Mouse (Mus musculus): ENCODE results near the gene Vmn2r19. TPM values are rescaled to one million over a fixed set of nuclear protein-coding genes. Genes with fewer than 3 reads are reported as not detected.
A peak's percentile ranks its signal among the peaks of the same experiment; 100 is the strongest.

Vmn2r19 gene
- not detected in 2 replicates for polyA plus RNA-seq (2012; ENCODE audit: insufficient read depth, insufficient read length, missing spikeins)

DNA sequence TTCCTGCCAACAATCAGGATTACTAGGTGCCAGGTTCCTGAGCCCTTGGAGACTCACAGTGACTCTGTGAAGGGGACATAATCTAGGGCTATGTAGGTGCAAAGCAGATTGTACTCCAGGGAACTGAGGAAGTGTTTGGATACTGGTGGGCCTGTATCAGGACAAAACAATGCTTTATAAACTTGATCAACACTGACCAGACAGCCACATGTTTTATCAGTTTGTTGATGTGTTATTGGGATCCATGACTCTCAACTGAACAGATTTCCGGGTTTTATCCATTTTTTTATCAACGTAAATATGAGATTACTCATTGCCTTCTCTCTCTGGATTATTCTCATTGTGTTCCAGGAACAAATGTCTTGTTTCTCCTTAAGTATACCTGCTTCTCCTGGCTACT lies at the start of gene Vmn2r19:
Gene Vmn2r19 (plus strand): TSS at position 301 of the 400 bp plus-strand sequence.
- H3K4me3 ChIP-seq (ENCODE audit: insufficient read depth, low read length): no peak within 1 kb of the TSS
- no peak within 1 kb of the TSS for H3K27ac ChIP-seq (ENCODE audit: insufficient read depth, low read depth, low read length)
- TF ChIP-seq CTCF (IDR thresholded peaks at IDR 0.05; ENCODE audit: low read depth, low read length) (no peak), POLR2A (IDR thresholded peaks at IDR 0.05; ENCODE audit: borderline replicate concordance, low read depth, low read length) (no peak)
- H3K4me1 ChIP-seq (ENCODE audit: control insufficient read depth, insufficient read depth, low read length): no peaks in the 10 kb centered on the region

DNA sequence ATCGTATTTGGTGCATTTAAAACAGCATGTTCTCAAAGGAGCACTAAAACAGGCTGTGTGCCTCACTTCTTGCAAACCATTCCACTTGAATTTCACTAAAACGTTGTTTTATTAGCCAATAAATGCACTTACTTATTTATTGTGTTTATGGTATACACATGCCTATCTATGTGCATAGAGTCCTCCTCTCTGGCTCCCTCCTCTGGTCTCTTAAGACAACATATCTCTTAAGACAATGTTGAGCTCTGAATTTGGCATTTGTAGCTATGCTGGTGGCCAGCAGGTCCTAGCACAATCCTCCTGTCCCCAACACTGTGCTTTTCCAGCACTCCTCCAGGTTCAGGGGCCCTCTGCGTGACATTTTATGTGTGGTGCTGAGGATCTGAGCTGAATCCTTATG lies 49.2 kb upstream of the Vmn2r19 start:
- peak overlapping the region; percentile 88 for H3K27ac ChIP-seq (ENCODE audit: insufficient read depth, low read depth, low read length)
- peaks cover 33% of the 10 kb centered on the region for H3K4me1 ChIP-seq (ENCODE audit: control insufficient read depth, insufficient read depth, low read length)
- H3K4me3 ChIP-seq (ENCODE audit: insufficient read depth, low read length): no peak overlapping the region
- TF ChIP-seq CTCF (IDR thresholded peaks at IDR 0.05; ENCODE audit: low read depth, low read length) (no peak), POLR2A (IDR thresholded peaks at IDR 0.05; ENCODE audit: borderline replicate concordance, low read depth, low read length) (no peak)

DNA sequence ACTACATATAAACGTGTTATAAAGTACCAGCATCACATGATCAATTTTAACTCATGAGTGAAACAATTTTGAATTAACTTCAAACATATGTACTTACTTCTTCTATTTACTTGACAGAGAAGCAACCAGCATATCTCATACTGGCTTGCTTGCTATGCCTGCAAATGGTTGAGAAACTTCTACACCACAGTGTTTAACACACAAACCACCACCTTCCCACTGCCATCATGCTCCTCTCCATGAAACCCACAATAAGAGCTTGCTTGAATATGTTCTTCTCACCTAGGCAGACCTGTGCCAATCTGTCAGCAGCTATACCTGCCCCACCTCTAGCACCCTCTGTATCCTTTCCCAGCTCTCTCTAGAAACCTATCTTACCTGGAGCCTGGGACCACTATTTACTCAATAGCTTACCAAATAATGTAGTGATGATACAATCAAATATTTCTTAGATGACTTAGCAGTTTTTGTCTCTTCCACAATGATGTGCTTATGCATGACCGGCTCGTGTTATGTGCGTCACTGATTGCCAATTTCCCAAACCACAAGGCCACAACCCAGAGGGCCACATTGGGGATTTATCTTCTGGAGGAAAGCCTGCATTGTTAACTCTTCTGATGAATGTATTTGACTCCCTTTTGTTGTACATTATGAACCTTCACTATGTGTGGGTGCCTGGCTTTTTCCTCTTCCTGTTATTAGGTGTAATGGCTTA lies 48.1 kb upstream of the Vmn2r19 start:
- Histone ChIP-seq H3K4me1 (ENCODE audit: control insufficient read depth, insufficient read depth, low read length) (peaks cover 33% of the 10 kb centered on the region), H3K27ac (ENCODE audit: insufficient read depth, low read depth, low read length) (peak overlapping the region; percentile 88), H3K4me3 (ENCODE audit: insufficient read depth, low read length) (no peak overlapping the region)
- TF ChIP-seq POLR2A (IDR thresholded peaks at IDR 0.05; ENCODE audit: borderline replicate concordance, low read depth, low read length) (no peak), CTCF (IDR thresholded peaks at IDR 0.05; ENCODE audit: low read depth, low read length) (no peak)

DNA sequence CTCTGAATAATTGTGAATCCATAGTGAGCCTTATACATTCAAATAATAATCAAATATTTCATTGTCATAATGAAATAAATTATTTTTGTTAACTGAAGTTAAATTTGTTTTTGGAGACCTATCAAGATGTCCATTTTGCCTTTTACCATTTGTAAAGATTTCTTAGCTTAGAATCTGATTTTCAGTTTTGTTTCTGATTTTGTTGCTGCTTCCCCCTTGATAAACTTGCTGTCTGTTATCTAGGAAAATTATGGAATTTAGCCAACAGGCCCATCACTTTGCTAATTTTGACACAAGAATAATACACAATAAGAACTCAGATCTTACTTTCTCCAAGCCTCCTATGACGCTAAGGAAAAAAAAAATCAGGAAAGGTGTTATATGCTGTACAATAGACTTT lies 47.3 kb upstream of the Vmn2r19 start:
- peak overlapping the region; percentile 95 for H3K27ac ChIP-seq (ENCODE audit: insufficient read depth, low read depth, low read length)
- H3K4me3 ChIP-seq (ENCODE audit: insufficient read depth, low read length): no peak overlapping the region
- peaks cover 31% of the 10 kb centered on the region for H3K4me1 ChIP-seq (ENCODE audit: control insufficient read depth, insufficient read depth, low read length)
- TF ChIP-seq POLR2A (IDR thresholded peaks at IDR 0.05; ENCODE audit: borderline replicate concordance, low read depth, low read length) (no peak), CTCF (IDR thresholded peaks at IDR 0.05; ENCODE audit: low read depth, low read length) (no peak)

DNA sequence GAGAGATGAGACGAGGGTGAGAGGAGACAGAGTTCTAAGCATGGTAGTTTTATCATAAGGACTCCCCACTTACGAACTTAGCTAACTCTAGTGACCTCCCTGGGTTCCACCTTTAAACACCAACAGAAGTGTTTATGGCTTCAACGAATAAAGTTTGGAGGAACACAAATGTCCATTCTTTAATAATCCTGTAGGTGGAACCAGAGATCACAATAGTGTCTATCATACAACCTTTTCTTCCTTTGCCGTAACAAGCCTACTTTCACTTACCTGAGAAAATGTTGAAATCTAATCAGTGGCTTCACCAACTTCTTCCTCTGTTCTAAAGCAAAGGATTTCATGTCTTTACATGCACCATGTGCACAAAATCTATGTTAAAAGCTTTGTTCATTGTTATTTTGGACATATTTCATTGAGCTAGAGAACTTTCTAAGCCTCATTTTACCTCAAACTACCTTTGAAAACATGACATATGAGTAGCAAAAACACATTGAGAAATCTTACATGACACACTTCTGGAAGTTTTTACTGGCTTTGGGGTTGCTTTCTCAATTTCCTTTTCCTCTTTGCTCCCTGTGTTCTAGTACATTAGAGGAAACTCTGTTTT lies 46.5 kb upstream of the Vmn2r19 start, which contains the start of gene Clec4d:
Gene Clec4d (plus strand): TSS at position 557 of the 607 bp plus-strand sequence.
- TF ChIP-seq POLR2A (IDR thresholded peaks at IDR 0.05; ENCODE audit: borderline replicate concordance, low read depth, low read length) (no peak), CTCF (IDR thresholded peaks at IDR 0.05; ENCODE audit: low read depth, low read length) (no peak)
- Histone ChIP-seq H3K27ac (ENCODE audit: insufficient read depth, low read depth, low read length) (peak within 1 kb of the TSS; percentile 95), H3K4me1 (ENCODE audit: control insufficient read depth, insufficient read depth, low read length) (peaks cover 32% of the 10 kb centered on the region), H3K4me3 (ENCODE audit: insufficient read depth, low read length) (peak within 1 kb of the TSS; percentile 64)

DNA sequence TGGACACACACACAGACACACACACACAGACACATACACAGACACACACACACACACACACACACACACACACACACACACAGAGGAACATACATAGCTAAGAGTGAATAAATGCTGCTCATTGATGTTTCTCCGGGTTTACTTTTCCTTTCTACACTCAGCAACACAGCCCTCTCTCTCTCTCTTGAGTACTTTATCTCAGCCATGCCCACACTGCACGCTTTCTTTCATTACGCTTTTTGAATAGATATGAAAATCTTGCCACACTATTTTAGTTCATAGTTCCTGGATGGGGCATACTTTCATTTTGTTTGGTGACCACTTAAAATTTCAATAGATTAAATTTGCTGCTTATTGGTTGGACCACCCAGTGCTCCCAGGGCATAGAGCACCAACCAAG lies 43.9 kb upstream of the Vmn2r19 start:
- TF ChIP-seq POLR2A (IDR thresholded peaks at IDR 0.05; ENCODE audit: borderline replicate concordance, low read depth, low read length) (no peak), CTCF (IDR thresholded peaks at IDR 0.05; ENCODE audit: low read depth, low read length) (no peak)
- H3K4me1 ChIP-seq (ENCODE audit: control insufficient read depth, insufficient read depth, low read length): peaks cover 33% of the 10 kb centered on the region
- H3K27ac ChIP-seq (ENCODE audit: insufficient read depth, low read depth, low read length): peak overlapping the region; percentile 91
- H3K4me3 ChIP-seq (ENCODE audit: insufficient read depth, low read length): peak overlapping the region; percentile 59

DNA sequence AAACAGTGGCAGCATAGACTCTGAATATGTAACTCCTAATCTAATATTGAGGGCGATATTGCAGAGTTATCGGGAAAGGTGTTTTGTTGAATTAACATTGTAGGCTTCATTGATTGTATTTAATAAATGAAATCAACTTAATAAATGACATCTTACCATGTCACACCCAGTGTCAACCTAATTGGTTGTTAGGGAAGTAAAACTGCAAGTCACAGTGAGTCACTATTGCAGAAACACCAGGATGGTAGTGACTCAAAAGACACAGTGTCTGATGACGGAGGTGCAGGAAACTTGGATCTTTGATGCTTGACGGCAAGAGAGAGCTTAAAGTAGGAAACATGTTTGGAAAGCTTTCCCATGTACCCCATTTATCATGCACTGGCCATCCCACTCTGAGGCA lies 42.3 kb upstream of the Vmn2r19 start:
- TF ChIP-seq CTCF (IDR thresholded peaks at IDR 0.05; ENCODE audit: low read depth, low read length) (no peak), POLR2A (IDR thresholded peaks at IDR 0.05; ENCODE audit: borderline replicate concordance, low read depth, low read length) (no peak)
- peak overlapping the region; percentile 81 for H3K27ac ChIP-seq (ENCODE audit: insufficient read depth, low read depth, low read length)

DNA sequence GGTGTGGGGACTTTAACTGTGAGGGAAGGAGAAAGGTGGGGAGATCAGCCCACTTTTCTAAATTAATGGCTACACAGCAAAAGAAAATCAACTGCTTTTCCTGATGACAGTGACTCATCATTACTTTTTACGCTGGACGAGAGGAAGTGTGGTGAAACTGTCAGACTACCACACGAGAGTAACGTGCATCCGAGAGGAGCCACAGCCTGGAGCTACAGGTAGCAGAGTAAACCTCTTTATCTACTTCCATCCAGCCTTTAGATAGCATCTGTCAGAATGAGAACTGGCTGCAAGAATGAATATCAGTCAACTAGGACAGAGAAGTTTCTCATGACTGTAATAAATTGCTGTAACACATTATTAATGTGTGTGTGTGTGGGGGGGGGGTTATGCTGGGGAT lies 41.2 kb upstream of the Vmn2r19 start:
- TF ChIP-seq CTCF (IDR thresholded peaks at IDR 0.05; ENCODE audit: low read depth, low read length): no peak
- no peak for TF ChIP-seq POLR2A (IDR thresholded peaks at IDR 0.05; ENCODE audit: borderline replicate concordance, low read depth, low read length)
- Histone ChIP-seq H3K27ac (ENCODE audit: insufficient read depth, low read depth, low read length) (peak overlapping the region; percentile 81), H3K4me1 (ENCODE audit: control insufficient read depth, insufficient read depth, low read length) (peaks cover 30% of the 10 kb centered on the region), H3K4me3 (ENCODE audit: insufficient read depth, low read length) (peak overlapping the region; percentile 57)

More for the DNA sequence above, 42.3 kb upstream of the Vmn2r19 start:
- H3K4me1 ChIP-seq (ENCODE audit: control insufficient read depth, insufficient read depth, low read length): peaks cover 25% of the 10 kb centered on the region
- no peak overlapping the region for H3K4me3 ChIP-seq (ENCODE audit: insufficient read depth, low read length)

DNA sequence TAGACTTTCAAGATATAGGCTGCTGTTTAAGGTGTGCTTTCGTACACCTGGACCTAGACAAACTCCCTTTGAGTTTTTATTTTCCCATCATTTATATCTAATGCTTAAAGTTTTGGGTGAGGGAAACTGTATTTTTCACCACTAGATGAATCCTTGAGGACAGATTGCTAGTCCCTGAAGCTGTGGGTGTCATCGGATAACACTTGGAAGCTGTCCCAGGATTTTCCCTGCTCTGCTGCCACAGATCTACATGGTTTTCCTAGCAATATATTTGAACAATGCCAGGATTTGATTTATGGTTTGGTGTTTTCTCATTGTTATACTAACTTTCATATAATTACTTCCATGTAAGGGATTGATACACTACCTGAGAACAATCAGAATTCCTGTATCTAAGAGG lies 28.7 kb upstream of the Vmn2r19 start:
- Histone ChIP-seq H3K27ac (ENCODE audit: insufficient read depth, low read depth, low read length) (no peak overlapping the region), H3K4me3 (ENCODE audit: insufficient read depth, low read length) (no peak overlapping the region), H3K4me1 (ENCODE audit: control insufficient read depth, insufficient read depth, low read length) (no peaks in the 10 kb centered on the region)
- TF ChIP-seq POLR2A (IDR thresholded peaks at IDR 0.05; ENCODE audit: borderline replicate concordance, low read depth, low read length): no peak

DNA sequence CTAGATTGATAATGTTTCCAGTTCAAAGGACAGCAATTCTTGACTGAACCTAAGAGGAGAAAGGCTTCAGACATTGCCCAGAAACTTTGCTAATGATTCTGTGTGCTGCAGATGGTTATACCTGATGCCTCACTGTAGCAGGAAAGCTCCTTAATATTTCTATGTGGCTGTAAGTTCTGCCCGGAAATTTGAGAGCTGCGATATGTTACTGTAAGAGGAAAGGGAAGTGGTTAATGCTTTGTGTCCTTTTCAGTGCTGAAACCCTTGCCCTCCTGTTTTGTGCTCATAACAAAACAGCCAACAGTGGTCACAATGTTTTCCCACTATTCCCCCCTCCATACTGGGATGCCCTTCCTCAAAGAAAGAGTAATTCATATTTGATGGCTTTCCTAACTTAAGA lies 21.8 kb upstream of the Vmn2r19 start:
- Histone ChIP-seq H3K27ac (ENCODE audit: insufficient read depth, low read depth, low read length) (no peak overlapping the region), H3K4me1 (ENCODE audit: control insufficient read depth, insufficient read depth, low read length) (peaks cover 31% of the 10 kb centered on the region), H3K4me3 (ENCODE audit: insufficient read depth, low read length) (no peak overlapping the region)
- no peak for TF ChIP-seq CTCF (IDR thresholded peaks at IDR 0.05; ENCODE audit: low read depth, low read length)
- TF ChIP-seq POLR2A (IDR thresholded peaks at IDR 0.05; ENCODE audit: borderline replicate concordance, low read depth, low read length): no peak

Measured in bone marrow macrophage, adult 2 months (primary cell).